Mouse (Mus musculus): ENCODE data around the gene Mbd3.

DNA sequence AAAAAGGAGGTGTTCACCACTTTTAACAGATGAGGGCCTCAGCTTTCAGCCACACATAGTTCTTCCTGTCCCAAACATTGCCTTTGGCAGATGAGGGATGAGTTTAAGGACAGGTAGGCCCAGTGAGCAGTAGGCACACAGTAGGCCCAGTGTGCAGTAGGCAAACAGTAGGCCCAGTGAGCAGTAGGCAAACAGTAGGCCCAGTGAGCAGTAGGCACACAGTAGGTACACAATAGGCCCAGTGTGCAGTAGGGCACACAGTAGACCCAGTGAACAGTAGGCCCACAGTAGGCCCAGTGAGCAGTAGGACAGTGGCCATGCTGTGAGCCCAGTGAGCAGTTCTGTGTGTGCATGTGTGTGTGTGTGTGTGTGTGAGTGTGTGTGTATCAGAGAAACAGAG is 40.7 kb upstream of the Mbd3 start:
- TF ChIP-seq CTCF (IDR thresholded peaks at IDR 0.05; ENCODE audit: insufficient read depth, low read depth, low read length) (no peak), POLR2A (IDR thresholded peaks at IDR 0.05; ENCODE audit: insufficient read depth, low read depth, low read length) (no peak)
